Comparison of ENCODE assay signal across 11 mouse cellular contexts in genomic region chr8:121248823-121249222, GRCm38 (mm10).
A peak's percentile ranks its signal among the peaks of the same experiment; 100 is the strongest.
DNase-seq lines count a peak whose midpoint lies in the region; ATAC-seq and TF ChIP-seq lines count a peak whose summit lies in the region.
"Had no signal": no experiment of that assay in that cellular context is flagged by ENCODE, and none has a peak within 500 bp of the region (broad histone marks: within the 10 kb centered on the region; RNA-seq: fewer than 3 reads in every experiment).

No protein-coding gene starts in this region.

- H3K4me3 ChIP-seq in hindbrain, embryonic 15.5 days = no peak overlapping the region
- no peak overlapping the region for H3K4me3 ChIP-seq in hindbrain, embryonic 13.5 days
- H3K4me3 ChIP-seq in heart, embryonic 12.5 days = no peak overlapping the region
- H3K4me3 ChIP-seq in liver, postnatal 0 days (ENCODE audit: low read depth, low read length) = no peak overlapping the region
- no peak overlapping the region for H3K4me3 ChIP-seq in forebrain, postnatal 0 days (ENCODE audit: low read depth, low read length)
- H3K4me3 ChIP-seq: limb, embryonic 15.5 days; stomach, embryonic 15.5 days had no signal

- H3K36me3 ChIP-seq in hindbrain, embryonic 15.5 days = no peaks in the 10 kb centered on the region
- H3K36me3 ChIP-seq in hindbrain, embryonic 13.5 days = no peaks in the 10 kb centered on the region
- H3K36me3 ChIP-seq in heart, embryonic 12.5 days = no peaks in the 10 kb centered on the region
- H3K36me3 ChIP-seq in liver, postnatal 0 days (replicated peaks; ENCODE audit: insufficient read depth, low read length) = no peaks in the 10 kb centered on the region
- no peaks in the 10 kb centered on the region for H3K36me3 ChIP-seq in forebrain, postnatal 0 days (ENCODE audit: insufficient read depth)
- H3K36me3 ChIP-seq: limb, embryonic 15.5 days; stomach, embryonic 15.5 days had no signal

- WGBS in hindbrain, embryonic 15.5 days = 70% methylated on average over 7 of the region's 7 CpGs
- 73% methylated on average over 7 of the region's 7 CpGs for WGBS in hindbrain, embryonic 13.5 days
- WGBS in heart, embryonic 12.5 days = 55% methylated on average over 7 of the region's 7 CpGs
- 36% methylated on average over 7 of the region's 7 CpGs for WGBS in liver, postnatal 0 days (ENCODE audit: insufficient replicate concordance)
- 76% methylated on average over 7 of the region's 7 CpGs for WGBS in forebrain, postnatal 0 days

- peaks cover 8% of the 10 kb centered on the region; the same call in 1 of the 2 replicates for H3K27me3 ChIP-seq in hindbrain, embryonic 15.5 days
- H3K27me3 ChIP-seq in hindbrain, embryonic 13.5 days = peaks cover 57% of the 10 kb centered on the region
- peaks cover 25% of the 10 kb centered on the region for H3K27me3 ChIP-seq in heart, embryonic 12.5 days (replicated peaks)
- H3K27me3 ChIP-seq in liver, postnatal 0 days (ENCODE audit: insufficient read depth, low read length) = 0 out of 2 replicates have a peak, but pooled peaks cover 3% of the 10 kb centered on the region
- no peaks in the 10 kb centered on the region for H3K27me3 ChIP-seq in forebrain, postnatal 0 days (ENCODE audit: insufficient read depth, low read length)

- ATAC-seq in hindbrain, embryonic 15.5 days (ENCODE audit: low FRiP score, low read depth) = peak; percentile 8; the same call in 1 of the 2 replicates
- no peak for ATAC-seq in hindbrain, embryonic 13.5 days (ENCODE audit: low FRiP score)
- ATAC-seq in heart, embryonic 12.5 days (ENCODE audit: insufficient number of reproducible peaks, low FRiP score) = peak; percentile 63; the same call in 1 of the 2 replicates
- peak; percentile 90 for ATAC-seq in liver, postnatal 0 days
- no peak for ATAC-seq in forebrain, postnatal 0 days

- H3K4me1 ChIP-seq in hindbrain, embryonic 15.5 days (replicated peaks) = peaks cover 9% of the 10 kb centered on the region
- peaks cover 24% of the 10 kb centered on the region for H3K4me1 ChIP-seq in hindbrain, embryonic 13.5 days (replicated peaks)
- H3K4me1 ChIP-seq in heart, embryonic 12.5 days (replicated peaks) = peaks cover 18% of the 10 kb centered on the region
- H3K4me1 ChIP-seq in liver, postnatal 0 days (ENCODE audit: insufficient read depth) = peaks cover 4% of the 10 kb centered on the region
- H3K4me1 ChIP-seq in forebrain, postnatal 0 days (ENCODE audit: insufficient read depth) = no peaks in the 10 kb centered on the region
- H3K4me1 ChIP-seq: stomach, embryonic 15.5 days had no signal

- TF ChIP-seq CTCF in liver, postnatal 0 days (IDR thresholded peaks at IDR 0.05; ENCODE audit: low read depth) = no peak
- no peak for TF ChIP-seq CTCF in forebrain, postnatal 0 days (IDR thresholded peaks at IDR 0.05; ENCODE audit: low read depth)

- H3K27ac ChIP-seq in hindbrain, embryonic 15.5 days (replicated peaks) = no peak overlapping the region
- no peak overlapping the region for H3K27ac ChIP-seq in hindbrain, embryonic 13.5 days
- no peak overlapping the region for H3K27ac ChIP-seq in heart, embryonic 12.5 days (ENCODE audit: poor library complexity, severe bottlenecking)
- no peak overlapping the region for H3K27ac ChIP-seq in liver, postnatal 0 days (ENCODE audit: low read depth)
- H3K27ac ChIP-seq in forebrain, postnatal 0 days (ENCODE audit: low read depth, low read length) = no peak overlapping the region
- H3K27ac ChIP-seq: limb, embryonic 15.5 days; stomach, embryonic 15.5 days had no signal

- DNase-seq in adrenal gland, adult (ENCODE audit: inconsistent age in 2 of 2, low spot score in 1 of 2) = peak; percentile 95 to 96
- peak; percentile 66 for DNase-seq in liver, postnatal 0 days
- no peak for DNase-seq in forebrain, postnatal 0 days
- DNase-seq in cerebellum, postnatal 36 days = no peak
- DNase-seq in frontal cortex, postnatal 14 days (ENCODE audit: low spot score in 2 of 2) = no peak
- DNase-seq: B cell, adult 2 months had no signal

- H3K4me2 ChIP-seq in hindbrain, embryonic 15.5 days = no peak overlapping the region
- H3K4me2 ChIP-seq in hindbrain, embryonic 13.5 days = no peak overlapping the region
- no peak overlapping the region for H3K4me2 ChIP-seq in heart, embryonic 12.5 days
- no peak overlapping the region for H3K4me2 ChIP-seq in liver, postnatal 0 days (ENCODE audit: low read depth, low read length)
- H3K4me2 ChIP-seq in forebrain, postnatal 0 days (ENCODE audit: low read depth) = no peak overlapping the region
- H3K4me2 ChIP-seq: limb, embryonic 15.5 days; stomach, embryonic 15.5 days had no signal

- no peak for TF ChIP-seq EP300 in liver, postnatal 0 days (IDR thresholded peaks at IDR 0.05; ENCODE audit: low read depth)

- H3K9me3 ChIP-seq in hindbrain, embryonic 15.5 days = no peaks in the 10 kb centered on the region
- no peaks in the 10 kb centered on the region for H3K9me3 ChIP-seq in hindbrain, embryonic 13.5 days
- H3K9me3 ChIP-seq in heart, embryonic 12.5 days (replicated peaks) = no peaks in the 10 kb centered on the region
- H3K9me3 ChIP-seq in liver, postnatal 0 days (ENCODE audit: low read length) = no peaks in the 10 kb centered on the region
- H3K9me3 ChIP-seq in forebrain, postnatal 0 days (ENCODE audit: low read length) = no peaks in the 10 kb centered on the region
- H3K9me3 ChIP-seq: limb, embryonic 15.5 days; stomach, embryonic 15.5 days had no signal

- no peak overlapping the region for H3K9ac ChIP-seq in hindbrain, embryonic 15.5 days
- no peak overlapping the region for H3K9ac ChIP-seq in hindbrain, embryonic 13.5 days
- no peak overlapping the region for H3K9ac ChIP-seq in heart, embryonic 12.5 days
- H3K9ac ChIP-seq in liver, postnatal 0 days (replicated peaks) = no peak overlapping the region
- H3K9ac ChIP-seq in forebrain, postnatal 0 days = no peak overlapping the region
- H3K9ac ChIP-seq: limb, embryonic 15.5 days; stomach, embryonic 15.5 days had no signal

Comparison
In these comparisons a context has a peak if more than half of its experiments do, and no peak if none do; other contexts are left out.
1. ATAC-seq: peak in hindbrain, embryonic 15.5 days (single experiment), heart, embryonic 12.5 days (single experiment) and liver, postnatal 0 days (single experiment); none in hindbrain, embryonic 13.5 days (single experiment) and forebrain, postnatal 0 days (single experiment).
2. DNase-seq: peak in adrenal gland, adult (2 of 2) and liver, postnatal 0 days (single experiment); none in forebrain, postnatal 0 days (single experiment), cerebellum, postnatal 36 days (0 of 2) and frontal cortex, postnatal 14 days (0 of 2).